Mouse (Mus musculus): Measurements from ENCODE around the gene 1700034I23Rik.
"Not testable (repeated sequence)": the region's sequence is repeated elsewhere in the genome, so short reads cannot be mapped to it uniquely, and the experiment has no call there.

1700034I23Rik gene

DNA sequence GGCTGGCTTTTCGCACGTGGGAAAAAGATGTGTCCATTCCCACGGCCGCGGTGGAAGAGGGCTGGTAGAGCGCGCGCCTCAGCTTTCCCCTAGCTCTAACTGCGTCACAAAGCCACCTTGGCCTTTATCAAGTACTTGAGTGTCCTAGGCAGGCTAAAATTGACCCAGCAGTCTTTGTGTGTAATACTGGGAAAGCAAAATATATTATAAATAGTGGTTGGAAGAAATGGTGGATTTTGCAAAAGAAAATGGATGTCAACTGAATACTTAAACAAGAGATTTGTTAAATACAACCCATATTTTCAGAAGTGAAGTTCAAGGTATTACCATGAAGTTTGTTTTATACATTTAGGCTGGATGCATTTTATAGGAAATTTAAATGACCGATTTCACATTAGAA lies at the start of gene 1700034I23Rik:
Gene 1700034I23Rik (minus strand): TSS at position 101 of the 400 bp plus-strand sequence.
- DNase-seq: not testable (repeated sequence)

DNA sequence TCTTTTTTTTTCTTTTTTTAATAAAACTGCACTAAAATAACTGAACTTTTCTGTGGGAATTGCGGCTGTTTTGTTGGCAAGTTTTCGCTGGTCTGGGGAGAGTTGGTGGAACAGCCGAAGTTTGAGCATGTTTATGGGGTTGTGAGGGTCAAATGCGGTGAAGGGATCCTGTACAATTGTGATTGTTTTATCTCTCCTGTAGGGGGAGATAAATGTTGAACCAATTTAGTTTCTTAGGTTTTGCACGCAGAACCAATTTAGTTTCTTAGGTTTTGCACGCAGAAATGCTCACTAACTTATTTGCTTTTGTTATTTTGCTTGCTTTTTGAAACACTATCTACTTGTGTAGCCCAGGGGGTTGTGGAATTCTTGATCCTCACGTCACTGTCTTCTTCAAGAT lies 49.0 kb upstream of the 1700034I23Rik start:
- DNase-seq: no peak

DNA sequence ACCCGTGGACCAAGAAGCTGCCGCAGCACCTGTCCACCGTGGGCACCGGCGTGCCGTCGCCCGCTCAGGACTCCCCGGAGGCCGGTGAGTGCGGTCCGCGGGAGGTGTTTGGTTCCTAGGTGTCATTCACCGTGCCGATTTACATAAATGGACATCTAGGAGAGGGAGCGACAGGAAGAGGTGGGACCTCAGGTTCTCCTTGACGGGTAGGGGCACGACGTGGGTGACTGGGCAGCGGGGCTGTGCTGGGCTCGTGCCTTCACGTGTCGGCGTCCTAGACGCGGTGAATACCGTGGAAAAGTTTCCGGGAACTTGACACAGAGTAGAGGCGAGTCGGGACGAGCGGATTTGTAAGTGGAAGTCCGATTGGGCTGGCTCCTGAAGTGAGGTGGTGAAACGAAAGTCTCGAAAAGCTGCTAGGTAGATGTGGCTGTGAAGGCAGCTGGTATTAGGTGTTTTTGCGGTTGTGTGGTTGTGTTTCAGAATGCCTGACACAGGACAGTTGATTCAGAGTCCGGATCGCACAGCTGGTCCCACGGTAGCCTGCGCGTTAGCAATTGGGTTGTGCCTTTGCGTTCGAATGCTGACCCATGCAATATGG lies 48.4 kb upstream of the 1700034I23Rik start:
- peak; percentile 46 to 51 for DNase-seq

DNA sequence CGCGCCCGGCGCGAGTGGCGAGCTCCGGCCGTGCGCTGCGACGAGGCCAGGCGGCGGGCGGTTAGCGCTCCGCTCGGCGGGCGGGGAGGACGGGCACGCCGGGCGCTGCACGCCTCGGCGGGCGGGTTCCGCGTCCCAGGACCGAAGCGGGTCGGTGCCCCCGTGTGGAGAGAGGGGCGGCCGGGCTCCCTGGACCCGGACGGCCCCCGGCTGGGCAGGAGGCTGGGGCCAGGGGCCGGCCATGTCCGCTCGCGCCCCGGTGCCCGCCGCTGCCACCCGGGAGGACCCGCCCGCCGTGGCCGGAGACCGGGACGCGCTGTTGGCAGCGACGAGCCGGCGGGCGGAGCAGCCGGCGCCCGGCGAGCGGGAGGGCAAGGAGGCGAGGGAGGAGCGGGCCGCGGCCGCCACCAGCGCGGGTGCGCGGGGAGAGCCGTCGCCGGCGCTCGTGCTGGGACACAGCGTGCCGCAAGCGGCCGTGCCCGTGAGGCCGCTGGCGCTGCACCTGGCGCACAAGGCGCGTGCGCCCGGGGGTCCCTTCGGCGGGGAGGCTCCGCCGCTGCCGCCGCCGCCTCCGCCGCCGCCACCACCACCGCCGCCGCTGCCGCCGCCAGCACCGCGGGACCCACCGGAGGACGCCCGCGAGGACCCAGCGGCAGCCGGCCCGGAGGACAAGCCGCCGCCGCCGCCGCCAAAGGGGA lies 47.7 kb upstream of the 1700034I23Rik start:
- DNase-seq: peak in 1 of 2 experiments; percentile 64

DNA sequence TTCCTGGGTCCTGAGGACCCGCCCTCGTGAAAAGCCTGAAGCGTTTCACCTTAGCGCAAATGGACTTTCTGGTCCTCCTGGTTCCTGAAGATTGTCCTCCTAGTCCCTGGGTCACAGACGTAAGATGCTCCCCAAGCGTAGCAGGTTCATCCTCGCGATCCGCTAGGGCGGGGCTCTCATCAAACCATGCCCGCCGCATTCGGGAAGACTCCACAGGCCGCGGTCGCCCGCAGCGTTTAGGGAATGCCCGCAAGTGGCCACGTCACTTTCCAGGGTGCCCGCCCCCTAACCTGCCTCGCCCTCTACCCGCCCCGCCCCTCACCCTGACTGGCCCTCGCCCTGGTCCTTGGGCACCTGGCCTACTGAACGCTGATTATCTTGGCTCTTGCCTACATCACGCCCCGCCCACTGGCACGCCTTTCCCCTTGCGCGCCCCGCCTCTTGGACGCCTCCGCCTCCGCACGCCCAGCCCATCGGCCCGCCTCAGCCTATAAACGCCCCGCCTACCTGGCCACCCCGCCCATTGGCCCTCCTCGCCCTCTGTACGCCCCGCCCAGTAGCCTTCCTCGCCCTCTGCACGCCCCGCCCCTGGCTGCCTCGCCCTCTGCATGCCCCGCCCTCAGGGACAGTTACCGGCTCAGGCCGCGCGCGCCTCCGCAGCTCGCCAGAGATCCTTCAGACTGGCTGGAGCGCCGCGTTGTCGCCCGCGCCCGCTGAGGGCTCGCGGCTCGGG lies 47.0 kb upstream of the 1700034I23Rik start, which contains the start of gene Larp1b:
Gene Larp1b (plus strand): TSS at position 659 of the 733 bp plus-strand sequence.
- peak; percentile 99 to 100 for DNase-seq

DNA sequence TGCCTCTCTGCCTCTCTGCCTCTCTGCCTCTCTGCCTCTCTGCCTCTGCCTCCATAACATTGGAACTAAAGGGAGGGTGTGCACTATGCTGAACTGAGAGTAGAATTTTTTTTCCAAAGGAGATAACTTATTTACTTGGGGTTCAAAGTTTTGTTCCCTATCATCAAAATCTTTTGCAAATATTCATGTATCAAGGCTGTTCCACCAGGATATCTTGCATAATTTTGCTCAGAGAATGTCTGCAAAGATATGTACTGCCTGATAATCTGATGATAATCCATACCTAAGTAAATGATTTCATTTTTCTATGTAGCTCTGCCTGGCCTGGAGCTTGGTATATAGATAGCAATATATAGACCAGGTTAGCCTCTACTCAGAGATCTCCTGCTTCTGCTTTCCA lies 36.7 kb upstream of the 1700034I23Rik start:
- no peak for DNase-seq

DNA sequence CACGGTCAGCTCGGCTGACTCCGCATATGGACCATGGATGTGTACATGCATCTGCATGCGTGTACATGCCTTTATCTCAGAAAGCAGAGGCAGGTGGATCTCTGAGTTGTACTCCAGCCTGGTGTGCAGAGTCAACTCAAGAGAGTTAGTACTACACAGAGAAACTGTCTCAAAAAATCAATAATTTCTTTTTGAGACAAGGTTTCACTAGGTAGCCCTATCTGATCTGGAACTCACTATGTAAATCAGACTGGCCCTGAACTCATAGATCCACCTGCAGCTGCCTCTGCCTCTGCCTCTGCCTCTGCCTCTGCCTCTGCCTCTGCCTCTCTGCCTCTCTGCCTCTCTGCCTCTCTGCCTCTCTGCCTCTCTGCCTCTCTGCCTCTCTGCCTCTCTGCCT lies 36.2 kb upstream of the 1700034I23Rik start:
- DNase-seq: no peak

DNA sequence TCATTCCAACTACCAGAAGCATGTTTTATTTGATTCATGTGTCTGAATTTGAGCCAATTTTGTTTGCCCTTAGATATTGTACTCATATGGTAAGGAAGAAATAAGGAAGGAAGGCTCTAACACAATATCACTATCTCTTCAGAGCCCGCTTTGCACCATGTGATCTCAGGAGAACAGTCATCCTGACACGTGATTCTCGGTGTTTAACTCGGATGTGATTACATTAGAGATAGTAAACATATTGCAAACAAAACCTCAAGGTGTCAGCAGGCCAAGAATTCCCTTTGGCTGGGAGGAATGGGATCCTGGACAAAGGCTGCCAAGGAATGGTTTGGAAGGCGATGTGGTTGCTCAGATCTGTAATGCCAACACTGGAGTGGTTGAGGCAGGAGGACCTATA lies 35.8 kb upstream of the 1700034I23Rik start:
- no peak for DNase-seq

DNA sequence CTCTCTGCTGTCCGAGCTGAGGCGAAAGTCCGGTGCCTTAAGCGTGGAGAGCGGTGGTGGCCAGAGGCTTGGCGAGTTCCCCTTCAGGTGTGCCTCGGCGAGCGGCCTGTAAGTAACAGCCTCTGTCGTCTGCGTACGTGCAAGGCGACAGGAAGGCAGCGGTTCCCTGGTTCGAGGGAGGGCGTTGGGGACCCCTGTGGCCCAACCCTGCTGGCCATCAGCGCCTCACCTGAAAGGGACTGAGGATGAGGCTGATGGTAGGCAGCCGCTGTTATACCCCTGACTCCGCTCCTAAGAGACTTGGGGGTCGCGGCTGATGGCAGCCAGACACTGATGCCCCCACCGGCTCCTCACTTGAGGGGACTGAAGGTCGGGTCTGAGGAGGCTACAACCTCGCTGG lies 8.0 kb downstream of the 1700034I23Rik start:
- peak; percentile 36 to 46 for DNase-seq

DNA sequence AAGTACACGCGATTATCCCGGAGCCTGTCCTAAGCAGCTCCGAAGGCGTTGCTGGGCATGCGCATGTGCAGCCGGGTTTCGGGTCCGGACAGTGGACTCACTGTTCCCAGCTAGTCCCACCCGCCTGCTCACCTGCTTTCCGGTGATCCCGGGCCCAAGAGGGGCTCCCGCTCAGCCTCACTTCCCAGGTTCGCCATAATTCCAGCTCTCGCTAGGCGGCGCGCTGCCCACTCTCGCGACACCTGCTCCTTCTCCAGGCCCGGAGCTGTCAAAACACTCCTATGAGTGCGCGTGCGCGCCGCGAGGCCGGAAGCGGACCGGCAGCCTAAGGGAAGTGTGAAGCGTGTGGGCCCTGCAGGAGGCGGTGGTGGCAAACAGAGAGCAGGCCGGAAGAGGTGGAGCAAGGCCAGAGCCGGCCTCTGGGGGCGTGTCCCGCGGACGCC lies 8.5 kb downstream of the 1700034I23Rik start:
- peak; percentile 98 to 99 for DNase-seq

DNA sequence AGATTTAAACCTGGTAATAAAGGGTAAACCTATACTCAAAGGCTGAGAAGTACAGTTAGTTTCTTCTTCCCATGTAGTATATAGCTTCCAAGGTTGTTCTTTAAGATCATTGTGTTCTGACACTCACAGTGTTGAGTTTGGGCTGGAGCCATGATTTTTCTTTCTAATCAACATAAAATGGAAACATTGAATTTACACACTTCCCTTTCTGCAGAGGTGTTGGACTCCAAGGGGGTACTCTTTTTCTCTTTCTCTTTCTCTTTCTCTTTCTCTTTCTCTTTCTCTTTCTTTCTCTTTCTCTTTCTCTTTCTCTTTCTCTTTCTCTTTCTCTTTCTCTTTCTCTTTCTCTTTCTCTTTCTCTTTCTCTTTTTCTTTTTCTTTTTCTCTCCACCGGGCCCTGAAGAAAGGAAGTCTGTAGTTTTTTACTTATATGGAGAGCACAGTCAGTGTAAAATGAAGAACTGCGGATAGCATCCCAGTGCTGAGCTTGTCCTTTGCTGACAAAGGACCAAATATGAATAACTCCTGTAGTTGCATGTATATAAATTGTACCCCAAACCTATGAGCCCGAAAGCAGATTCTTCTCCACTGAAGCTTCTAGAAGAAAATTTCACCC lies 49.1 kb downstream of the 1700034I23Rik start:
- not testable (repeated sequence) for DNase-seq

All from cerebellum, postnatal 36 days (tissue).